Mouse (Mus musculus) heart, embryonic 14.5 days (tissue): ENCODE measurements around the gene Anxa5. TPM values are rescaled to one million over a fixed set of nuclear protein-coding genes. Genes with fewer than 3 reads are reported as not detected.

Experiments used
- ATAC-seq: fragments of 200-750 bp; cut with Nextera tagmentation; 2 replicates; pipeline ENCODE4 v1.8.0; 2017; ENCODE audit warnings: low read depth, moderate TSS enrichment; ENCODE audit not compliant: insufficient number of reproducible peaks, insufficient read depth, low FRiP score
- H3K27ac ChIP-seq, 2 experiments: fragments of 200-500 bp in 1 of 2; fragments of 300-500 bp in 1 of 2; sonication (generic) in 1 of 2; replicated peaks in 1 of 2; 2 replicates each; pipeline ENCODE4 v1.5.1; 2012 to 2014; ENCODE audit warnings: low read depth in 2 of 2, low read length in 2 of 2, control low read depth in 1 of 2, mild to moderate bottlenecking in 1 of 2, mixed read lengths in 1 of 2; ENCODE audit not compliant: control insufficient read depth in 1 of 2, insufficient read depth in 1 of 2
- H3K27me3 ChIP-seq: fragments of 300-500 bp; sonication (generic); 2 replicates; pipeline ENCODE4 v1.6.1; 2014; ENCODE audit warnings: mild to moderate bottlenecking, low read length, control low read depth; ENCODE audit not compliant: control insufficient read depth, insufficient read depth
- H3K36me3 ChIP-seq: fragments of 300-500 bp; sonication (generic); 2 replicates; pipeline ENCODE4 v1.6.1; 2014; ENCODE audit warnings: mild to moderate bottlenecking, control low read depth, low read length, mixed read lengths; ENCODE audit not compliant: control insufficient read depth, insufficient read depth
- H3K4me1 ChIP-seq, 2 experiments: fragments of 200-500 bp in 1 of 2; fragments of 300-500 bp in 1 of 2; sonication (generic) in 1 of 2; 2 replicates each; pipeline ENCODE4 v1.6.1; 2012 to 2014; ENCODE audit warnings: low read length in 2 of 2, control low read depth in 1 of 2, mixed read lengths in 1 of 2; ENCODE audit not compliant: control insufficient read depth in 2 of 2, insufficient read depth in 2 of 2
- H3K4me2 ChIP-seq: fragments of 300-500 bp; sonication (generic); 2 replicates; pipeline ENCODE4 v1.6.1; 2014; ENCODE audit warnings: mild to moderate bottlenecking, low read length
- H3K4me3 ChIP-seq, 2 experiments: fragments of 200-500 bp in 1 of 2; fragments of 300-500 bp in 1 of 2; sonication (generic) in 1 of 2; 2 replicates each; pipeline ENCODE4 v1.5.1; 2012 to 2014; ENCODE audit warnings: low read length in 2 of 2, mild to moderate bottlenecking in 2 of 2, control low read depth in 1 of 2, low read depth in 1 of 2, moderate library complexity in 1 of 2; ENCODE audit not compliant: control insufficient read depth in 1 of 2, insufficient read depth in 1 of 2
- H3K9ac ChIP-seq: fragments of 300-500 bp; sonication (generic); 2 replicates; pipeline ENCODE4 v1.6.1; 2014; ENCODE audit warnings: mild to moderate bottlenecking, low read length
- H3K9me3 ChIP-seq: fragments of 300-500 bp; sonication (generic); 2 replicates; pipeline ENCODE4 v1.6.1; 2016; ENCODE audit warnings: low read length, control low read depth; ENCODE audit not compliant: control insufficient read depth
- WGBS: fragments of 180-500 bp; shearing (Covaris S2); extraction: QIAGEN DNeasy Blood & Tissue Kit; methylation state at CpG from one replicate; pipeline ENCODE4 v1.1.7; 2014; 5-methylcytosine and 5-hydroxymethylcytosine counted together
- polyA plus RNA-seq: library from polyadenylated mRNA; unstranded; fragments of >200 nt; fragmentation: Nextera tagmentation; extraction: Ambion mirVana; gene quantifications from 2 replicates; pipeline ENCODE4 v1.2.1, GENCODE M21; 2014

Anxa5 gene
- polyA plus RNA-seq, 1 experiment from 2014 or later = 393 TPM

- H3K4me2 ChIP-seq = no peak overlapping the region
- peak overlapping the region; percentile 5; the same call in 1 of the 2 replicates for H3K9ac ChIP-seq
Measured at GRCm38 (mm10) chr3:36449292-36450165, 26.2 kb downstream of the Anxa5 start.

DNA sequence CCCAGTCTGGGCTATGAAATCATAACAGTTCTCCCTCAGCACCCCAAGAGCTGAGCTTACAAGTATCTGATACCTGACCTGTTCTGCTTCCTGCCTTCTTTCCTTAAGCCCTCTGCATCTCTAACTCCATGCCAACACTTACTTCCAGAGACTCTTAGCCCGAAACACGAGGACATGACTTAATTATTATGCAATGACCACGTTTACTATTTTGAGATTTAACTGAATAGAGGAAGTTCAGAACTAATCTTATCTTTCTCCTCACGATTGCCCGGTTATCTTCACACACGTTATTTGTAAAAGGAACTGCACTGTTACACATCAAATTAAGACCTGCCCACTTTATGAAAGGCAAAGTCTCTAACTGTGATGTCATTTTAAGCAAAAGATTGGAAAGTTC is 28.8 kb downstream of the Anxa5 start:
- H3K9me3 ChIP-seq = no peaks in the 10 kb centered on the region
- no peak overlapping the region for H3K9ac ChIP-seq
- H3K4me1 ChIP-seq = peaks cover 13 to 26% of the 10 kb centered on the region in 2 experiments
- ATAC-seq = no peak
- H3K36me3 ChIP-seq = peaks cover 44% of the 10 kb centered on the region
- WGBS = 8% methylated on average over 6 of the region's 6 CpGs
- no peak overlapping the region for H3K4me3 ChIP-seq
- H3K27ac ChIP-seq = peak overlapping the region; percentile 14 to 35; a peak in 2 of 4 replicates
- H3K4me2 ChIP-seq = no peak overlapping the region; the same call in 1 of the 2 replicates
- H3K27me3 ChIP-seq = no peaks in the 10 kb centered on the region

More at GRCm38 (mm10) chr3:36449292-36450165, 26.2 kb downstream of the Anxa5 start:
- H3K27ac ChIP-seq = peak overlapping the region; percentile 71 to 85
- peaks cover 67% of the 10 kb centered on the region for H3K36me3 ChIP-seq
- no peaks in the 10 kb centered on the region for H3K9me3 ChIP-seq
- H3K27me3 ChIP-seq = no peaks in the 10 kb centered on the region
- H3K4me3 ChIP-seq = no peak overlapping the region
- WGBS = 19% methylated on average over 20 of the region's 20 CpGs
- peak; percentile 65 for ATAC-seq
- peaks cover 13 to 26% of the 10 kb centered on the region in 2 experiments for H3K4me1 ChIP-seq

DNA sequence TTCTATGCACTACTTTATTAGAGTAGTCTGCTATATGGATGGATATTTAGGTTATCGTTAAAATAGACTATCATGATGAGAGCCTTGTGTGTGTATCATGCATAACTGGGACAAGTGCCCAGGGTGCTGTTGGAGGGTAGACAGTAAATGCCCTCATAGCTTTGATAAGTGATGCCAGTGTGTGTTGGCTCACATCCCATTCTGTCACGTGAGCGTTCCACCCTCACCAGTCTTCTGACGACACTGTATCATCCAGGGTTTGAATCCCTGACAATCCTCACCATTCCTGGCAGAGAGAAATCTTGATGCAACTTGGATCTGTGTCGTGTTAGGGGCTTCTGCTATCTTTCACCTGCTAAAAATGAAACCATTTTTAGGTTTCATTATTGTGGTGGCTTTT is 29.2 kb downstream of the Anxa5 start:
- no peak overlapping the region for H3K4me3 ChIP-seq
- H3K4me1 ChIP-seq = peaks cover 13 to 26% of the 10 kb centered on the region in 2 experiments
- H3K9ac ChIP-seq = no peak overlapping the region
- no peak overlapping the region; the same call in 1 of the 2 replicates for H3K4me2 ChIP-seq
- H3K27me3 ChIP-seq = no peaks in the 10 kb centered on the region
- H3K9me3 ChIP-seq = no peaks in the 10 kb centered on the region
- peaks cover 40% of the 10 kb centered on the region for H3K36me3 ChIP-seq
- H3K27ac ChIP-seq = peak overlapping the region; percentile 14 to 35; a peak in 2 of 4 replicates
- WGBS = 30% methylated on average over 5 of the region's 5 CpGs
- ATAC-seq = no peak

DNA sequence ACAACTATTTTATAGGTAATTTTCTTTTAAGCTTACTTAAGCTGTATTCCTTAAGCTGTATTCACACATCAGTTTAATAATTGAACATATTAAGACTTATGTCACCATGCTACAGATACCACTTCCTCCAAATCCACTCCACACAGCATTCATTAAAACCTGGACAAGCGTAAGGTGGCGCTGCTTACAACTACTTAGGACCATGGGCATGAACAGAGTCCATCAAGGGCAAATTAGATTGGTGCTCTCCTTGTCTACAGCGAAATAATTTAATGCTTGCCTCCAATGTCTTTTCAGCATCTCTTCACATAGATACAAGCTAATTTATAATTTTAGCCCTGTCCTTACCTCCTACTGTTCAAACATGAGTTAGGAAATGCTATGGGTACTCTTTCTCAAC is 29.7 kb downstream of the Anxa5 start:
- Histone ChIP-seq H3K9ac (no peak overlapping the region), H3K9me3 (no peaks in the 10 kb centered on the region), H3K27ac (no peak overlapping the region), H3K4me1 (peaks cover 13 to 26% of the 10 kb centered on the region in 2 experiments), H3K4me2 (no peak overlapping the region), H3K36me3 (peaks cover 35% of the 10 kb centered on the region), H3K4me3 (no peak overlapping the region), H3K27me3 (no peaks in the 10 kb centered on the region)
- 93% methylated on average over 3 of the region's 3 CpGs for WGBS
- no peak for ATAC-seq

DNA sequence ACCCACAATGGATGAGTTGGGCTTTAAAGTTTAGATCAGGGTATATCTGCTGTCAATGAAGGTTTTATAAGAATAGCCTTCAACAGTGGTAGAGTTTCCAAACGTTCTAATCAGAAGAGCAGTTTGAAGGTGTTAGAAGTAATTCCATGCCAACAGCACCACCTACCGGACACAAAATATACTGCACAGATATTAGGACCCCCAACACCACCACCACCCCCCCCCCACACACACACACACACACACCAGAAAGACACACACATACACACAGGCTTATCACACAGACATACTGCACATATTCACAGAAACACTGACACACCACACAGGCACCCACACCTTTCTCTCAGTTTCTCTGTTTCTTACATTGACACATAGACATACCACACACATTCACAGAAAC is 33.3 kb downstream of the Anxa5 start:
- H3K4me1 ChIP-seq = peaks cover 13 to 25% of the 10 kb centered on the region in 2 experiments
- no peak for ATAC-seq
- no peak overlapping the region for H3K4me2 ChIP-seq
- no peak overlapping the region for H3K27ac ChIP-seq
- no peak overlapping the region for H3K9ac ChIP-seq
- peaks cover 5% of the 10 kb centered on the region; the same call in 1 of the 2 replicates for H3K36me3 ChIP-seq
- 3% methylated on average over 2 of the region's 2 CpGs for WGBS
- no peaks in the 10 kb centered on the region for H3K27me3 ChIP-seq
- H3K9me3 ChIP-seq = no peaks in the 10 kb centered on the region
- no peak overlapping the region for H3K4me3 ChIP-seq

- peaks cover 11 to 16% of the 10 kb centered on the region in 2 experiments for H3K4me1 ChIP-seq
- no peaks in the 10 kb centered on the region for H3K27me3 ChIP-seq
- H3K4me2 ChIP-seq = peak overlapping the region; percentile 34
- no peaks in the 10 kb centered on the region for H3K9me3 ChIP-seq
- H3K27ac ChIP-seq = peak overlapping the region; percentile 12 to 52; a peak in 3 of 4 replicates
- no peak overlapping the region for H3K9ac ChIP-seq
- peak; percentile 51; the same call in 1 of the 2 replicates for ATAC-seq
- H3K4me3 ChIP-seq = no peak overlapping the region
- WGBS = 33% methylated on average over 4 of the region's 4 CpGs
- 0 out of 2 replicates have a peak, but pooled peaks cover 5% of the 10 kb centered on the region for H3K36me3 ChIP-seq
Measured at GRCm38 (mm10) chr3:36440280-36440679, 35.4 kb downstream of the Anxa5 start.

DNA sequence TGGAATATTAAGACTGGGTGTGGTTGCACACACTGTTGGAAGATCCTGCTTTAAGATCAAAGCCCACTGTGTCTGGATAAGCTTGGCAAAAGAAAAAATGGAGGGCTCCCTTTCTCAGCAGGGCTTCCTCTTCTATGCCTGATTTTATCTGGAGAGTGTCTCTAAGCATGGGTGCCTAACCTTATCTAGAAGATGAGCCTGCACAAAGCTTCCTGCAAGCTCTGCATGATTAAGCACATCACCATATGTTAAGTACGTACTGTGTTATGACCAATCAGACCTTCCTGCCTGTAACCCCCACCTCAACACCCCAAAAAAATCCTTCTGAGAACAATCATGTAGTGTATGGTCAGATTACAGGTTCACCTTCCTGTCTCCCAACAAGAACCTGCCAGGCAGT is 45.3 kb downstream of the Anxa5 start:
- no peak for ATAC-seq
- Histone ChIP-seq H3K27ac (no peak overlapping the region), H3K4me3 (no peak overlapping the region), H3K4me1 (no peaks in the 10 kb centered on the region), H3K9me3 (0 out of 2 replicates have a peak, but pooled peaks cover 4% of the 10 kb centered on the region), H3K36me3 (no peaks in the 10 kb centered on the region), H3K9ac (no peak overlapping the region), H3K27me3 (no peaks in the 10 kb centered on the region), H3K4me2 (no peak overlapping the region)
- WGBS = 84% methylated on average over 1 of the region's 1 CpGs
